Mouse (Mus musculus) liver, postnatal 0 days (tissue): ENCODE measurements at regions not wholly inside any gene's neighbourhood (a gene's known extent, or its start where the extent isn't known, plus 50 kb on each side); places are given as distances from the start of the nearest gene placed in this dataset.

Experiments
- ATAC-seq: fragments of 200-750 bp; cut with Nextera tagmentation; 2 replicates; pipeline ENCODE4 v1.8.0; 2017; ENCODE audit warnings: mild to moderate bottlenecking, moderate library complexity
- DNase-seq: peaks from one replicate; pipeline ENCODE4 v3.0.0-alpha.2; 2016
- H3K27ac ChIP-seq: fragments of 300-500 bp; sonication (generic); 2 replicates; pipeline ENCODE4 v1.5.1; 2014; ENCODE audit warnings: antibody characterized with exemption, moderate library complexity, mild to moderate bottlenecking, low read depth
- H3K27me3 ChIP-seq: fragments of 300-500 bp; sonication (generic); 2 replicates; pipeline ENCODE4 v1.6.1; 2014; ENCODE audit warnings: low read length, control low read depth, mixed read lengths; ENCODE audit not compliant: insufficient read depth
- H3K36me3 ChIP-seq: fragments of 300-500 bp; sonication (generic); replicated peaks from 2 replicates; pipeline ENCODE4 v1.6.1; 2014; ENCODE audit warnings: mild to moderate bottlenecking, control low read depth, low read length, moderate library complexity, mixed read lengths; ENCODE audit not compliant: insufficient read depth
- H3K4me1 ChIP-seq: fragments of 300-500 bp; sonication (generic); 2 replicates; pipeline ENCODE4 v1.6.1; 2014; ENCODE audit warnings: antibody characterized with exemption, mild to moderate bottlenecking, control low read depth; ENCODE audit not compliant: insufficient read depth
- H3K4me2 ChIP-seq: fragments of 300-500 bp; sonication (generic); 2 replicates; pipeline ENCODE4 v1.6.1; 2014; ENCODE audit warnings: low read depth, mild to moderate bottlenecking, low read length, moderate library complexity, mixed read lengths
- H3K4me3 ChIP-seq: fragments of 300-500 bp; sonication (generic); 2 replicates; pipeline ENCODE4 v1.5.1; 2014; ENCODE audit warnings: low read depth, low read length
- H3K9ac ChIP-seq: fragments of 300-500 bp; sonication (generic); replicated peaks from 2 replicates; pipeline ENCODE4 v1.6.1; 2014; ENCODE audit warnings: mild to moderate bottlenecking, moderate library complexity
- H3K9me3 ChIP-seq: fragments of 300-500 bp; sonication (generic); 2 replicates; pipeline ENCODE4 v1.6.1; 2016; ENCODE audit warnings: mild to moderate bottlenecking, control low read depth, low read length, mixed read lengths
- CTCF ChIP-seq: sonication (generic); IDR thresholded peaks from 2 replicates; pipeline ENCODE4 v1.5.1; 2016; ENCODE audit warnings: antibody characterized with exemption, low read depth
- EP300 ChIP-seq: IDR thresholded peaks from 2 replicates; pipeline ENCODE4 v1.6.1; 2016; ENCODE audit warnings: antibody characterized with exemption, low read depth, mild to moderate bottlenecking
- WGBS: fragments of 180-500 bp; shearing (Covaris S2); extraction: QIAGEN DNeasy Blood & Tissue Kit; methylation state at CpG from one replicate; pipeline ENCODE4 v1.1.7; 2014; ENCODE audit not compliant: insufficient replicate concordance; 5-methylcytosine and 5-hydroxymethylcytosine counted together

DNA sequence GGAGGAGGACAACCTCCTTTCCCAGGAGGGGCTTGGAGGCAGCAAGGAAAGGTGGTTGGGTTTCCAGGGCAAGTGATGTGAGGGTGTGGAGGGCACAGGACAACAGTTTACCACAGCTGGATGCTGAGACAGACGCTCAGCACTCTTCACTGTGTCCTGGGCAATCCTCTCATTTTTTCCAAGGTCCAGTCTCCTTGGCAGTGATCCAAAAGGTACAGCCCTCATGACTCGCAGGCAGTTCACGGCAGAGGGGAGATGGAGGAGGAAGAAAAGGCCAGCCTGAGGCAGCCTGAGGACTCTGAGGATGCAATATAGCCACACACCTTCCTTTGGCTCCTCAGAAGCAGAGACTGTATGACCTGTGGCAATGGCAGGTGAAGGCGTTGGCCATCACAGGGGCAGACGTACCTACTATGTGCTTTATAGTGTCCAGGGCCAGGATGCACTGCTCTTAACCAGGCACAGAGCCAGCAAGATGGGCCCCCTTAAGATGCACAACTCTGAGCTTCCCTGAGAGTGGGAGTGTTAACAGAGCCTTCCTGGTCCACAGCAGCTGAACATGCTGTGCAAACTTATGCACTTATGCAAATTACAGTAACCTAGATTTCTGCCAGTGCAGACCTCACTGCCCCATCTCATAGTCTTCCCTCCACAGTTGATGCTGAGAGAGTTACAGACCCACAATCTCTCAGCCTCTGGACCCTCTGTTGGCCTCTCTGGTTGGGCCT is 181.2 kb downstream of the Glrx3 start:
- 62% methylated on average over 5 of the region's 5 CpGs for WGBS
- TF ChIP-seq CTCF (no peak), EP300 (no peak)
- H3K4me1 ChIP-seq = no peaks in the 10 kb centered on the region
- no peak overlapping the region for H3K4me2 ChIP-seq
- no peak for DNase-seq
- H3K4me3 ChIP-seq = no peak overlapping the region
- no peaks in the 10 kb centered on the region for H3K9me3 ChIP-seq
- H3K36me3 ChIP-seq = no peaks in the 10 kb centered on the region
- H3K9ac ChIP-seq = no peak overlapping the region
- no peaks in the 10 kb centered on the region for H3K27me3 ChIP-seq
- ATAC-seq = no peak
- H3K27ac ChIP-seq = no peak overlapping the region

DNA sequence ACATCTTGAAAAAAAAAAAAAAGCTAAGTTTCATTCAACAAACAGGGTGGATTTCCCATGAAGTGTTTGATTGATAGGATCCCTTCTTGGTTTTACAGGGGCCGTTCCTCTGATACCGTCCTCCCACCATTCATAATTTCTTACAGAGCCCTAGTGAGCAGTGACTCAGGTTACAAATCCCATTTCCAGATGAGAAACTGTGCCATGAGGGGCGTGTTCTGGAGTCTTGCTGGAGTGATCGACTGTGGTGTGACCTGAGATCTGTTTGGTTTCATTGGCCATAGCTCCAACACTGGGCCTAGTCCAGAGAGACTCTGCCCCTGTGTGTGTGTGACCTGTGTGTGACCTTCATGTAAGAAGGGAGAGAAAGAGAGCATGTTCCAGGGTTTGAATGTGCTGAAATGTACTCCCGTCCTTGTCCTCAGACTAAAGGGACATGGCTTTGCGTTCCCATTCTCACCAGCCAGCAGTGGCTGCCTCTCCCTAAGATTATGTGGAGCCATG is 181.9 kb downstream of the Glrx3 start:
- ATAC-seq (no peak), DNase-seq (no peak)
- H3K4me1 ChIP-seq = no peaks in the 10 kb centered on the region
- H3K4me3 ChIP-seq = no peak overlapping the region
- no peaks in the 10 kb centered on the region for H3K36me3 ChIP-seq
- WGBS = 68% methylated on average over 6 of the region's 6 CpGs
- no peaks in the 10 kb centered on the region for H3K27me3 ChIP-seq
- no peaks in the 10 kb centered on the region for H3K9me3 ChIP-seq
- no peak for TF ChIP-seq CTCF
- no peak for TF ChIP-seq EP300
- no peak overlapping the region for H3K4me2 ChIP-seq
- no peak overlapping the region for H3K9ac ChIP-seq
- no peak overlapping the region for H3K27ac ChIP-seq

GRCm38 (mm10) chr7:137628266-137628665 is 190.9 kb downstream of the Glrx3 start:
- H3K4me2 ChIP-seq = no peak overlapping the region
- no peak overlapping the region for H3K4me3 ChIP-seq
- 75% methylated on average over 3 of the region's 3 CpGs for WGBS
- no peak overlapping the region for H3K27ac ChIP-seq
- H3K9ac ChIP-seq = no peak overlapping the region
- ATAC-seq = no peak
- H3K9me3 ChIP-seq = no peaks in the 10 kb centered on the region
- no peaks in the 10 kb centered on the region for H3K27me3 ChIP-seq
- DNase-seq = no peak
- no peaks in the 10 kb centered on the region for H3K4me1 ChIP-seq
- H3K36me3 ChIP-seq = no peaks in the 10 kb centered on the region
- no peak for TF ChIP-seq EP300
- no peak for TF ChIP-seq CTCF

GRCm38 (mm10) chr7:137629540-137629939 is 192.1 kb downstream of the Glrx3 start:
- TF ChIP-seq CTCF = no peak
- TF ChIP-seq EP300 = no peak
- ATAC-seq (no peak), DNase-seq (no peak)
- no peak overlapping the region for H3K4me2 ChIP-seq
- no peaks in the 10 kb centered on the region for H3K4me1 ChIP-seq
- no peaks in the 10 kb centered on the region for H3K27me3 ChIP-seq
- no peak overlapping the region for H3K9ac ChIP-seq
- 78% methylated on average over 5 of the region's 5 CpGs for WGBS
- no peaks in the 10 kb centered on the region for H3K9me3 ChIP-seq
- no peaks in the 10 kb centered on the region for H3K36me3 ChIP-seq
- no peak overlapping the region for H3K27ac ChIP-seq
- no peak overlapping the region for H3K4me3 ChIP-seq

- no peaks in the 10 kb centered on the region for H3K36me3 ChIP-seq
- H3K4me2 ChIP-seq = no peak overlapping the region
- H3K9me3 ChIP-seq = no peaks in the 10 kb centered on the region
- TF ChIP-seq CTCF = no peak
- TF ChIP-seq EP300 = no peak
- no peaks in the 10 kb centered on the region for H3K4me1 ChIP-seq
- H3K27ac ChIP-seq = no peak overlapping the region
- H3K9ac ChIP-seq = no peak overlapping the region
- no peak overlapping the region for H3K4me3 ChIP-seq
- ATAC-seq (no peak), DNase-seq (no peak)
- no peaks in the 10 kb centered on the region for H3K27me3 ChIP-seq
- 64% methylated on average over 6 of the region's 6 CpGs for WGBS
Measured at GRCm38 (mm10) chr7:137648621-137649020, 211.2 kb downstream of the Glrx3 start.

GRCm38 (mm10) chr7:137649650-137650049 is 212.2 kb downstream of the Glrx3 start:
- ATAC-seq = no peak
- 70% methylated on average over 6 of the region's 6 CpGs for WGBS
- DNase-seq = no peak
- no peak for TF ChIP-seq EP300
- no peak for TF ChIP-seq CTCF
- Histone ChIP-seq H3K4me3 (no peak overlapping the region), H3K4me1 (no peaks in the 10 kb centered on the region), H3K27ac (no peak overlapping the region), H3K36me3 (no peaks in the 10 kb centered on the region), H3K27me3 (no peaks in the 10 kb centered on the region), H3K9ac (no peak overlapping the region), H3K4me2 (no peak overlapping the region), H3K9me3 (no peaks in the 10 kb centered on the region)
